Mouse (Mus musculus) intestine, embryonic 15.5 days (tissue): Measurements from ENCODE around the gene Rab43. TPM values are rescaled to one million over a fixed set of nuclear protein-coding genes. Genes with fewer than 3 reads are reported as not detected.

ENCODE experiments used
- ATAC-seq: fragments of 200-750 bp; cut with Nextera tagmentation; 2 replicates; pipeline ENCODE4 v1.8.0; 2017; ENCODE audit warnings: moderate TSS enrichment, moderate library complexity
- H3K27ac ChIP-seq: fragments of 300-500 bp; sonication (generic); 2 replicates; pipeline ENCODE4 v1.5.1; 2015; ENCODE audit warnings: mild to moderate bottlenecking, inconsistent platforms
- H3K27me3 ChIP-seq: fragments of 300-500 bp; sonication (generic); replicated peaks from 2 replicates; pipeline ENCODE4 v1.6.1; 2015; ENCODE audit warnings: inconsistent platforms
- H3K36me3 ChIP-seq: fragments of 300-500 bp; sonication (generic); 2 replicates; pipeline ENCODE4 v1.6.1; 2015; ENCODE audit warnings: inconsistent platforms
- H3K4me1 ChIP-seq: fragments of 300-500 bp; sonication (generic); replicated peaks from 2 replicates; pipeline ENCODE4 v1.6.1; 2015; ENCODE audit warnings: inconsistent platforms
- H3K4me2 ChIP-seq: fragments of 300-500 bp; sonication (generic); replicated peaks from 2 replicates; pipeline ENCODE4 v1.6.1; 2015; ENCODE audit warnings: mild to moderate bottlenecking, inconsistent platforms
- H3K4me3 ChIP-seq: fragments of 300-500 bp; sonication (generic); replicated peaks from 2 replicates; pipeline ENCODE4 v1.5.1; 2015; ENCODE audit warnings: inconsistent platforms
- H3K9ac ChIP-seq: fragments of 300-500 bp; sonication (generic); 2 replicates; pipeline ENCODE4 v1.6.1; 2015; ENCODE audit warnings: inconsistent platforms
- H3K9me3 ChIP-seq: fragments of 300-500 bp; sonication (generic); 2 replicates; pipeline ENCODE4 v1.6.1; 2016; ENCODE audit warnings: inconsistent platforms
- WGBS: fragments of 180-500 bp; shearing (Covaris S2); methylation state at CpG from one replicate; pipeline ENCODE4 v1.1.7; 2015; 5-methylcytosine and 5-hydroxymethylcytosine counted together
- polyA plus RNA-seq: library from polyadenylated mRNA; unstranded; fragments of >200 nt; fragmentation: Nextera tagmentation; extraction: Ambion mirVana; gene quantifications from 2 replicates; pipeline ENCODE4 v1.2.1, GENCODE M21; 2015

Rab43 gene
- polyA plus RNA-seq, 1 experiment from 2014 or later, result 12.2 TPM

- ATAC-seq, result 0 out of 2 replicates have a peak, but pooled peaks have one; percentile 25
- Histone ChIP-seq H3K27me3 (no peaks in the 10 kb centered on the region), H3K4me3 (no peak overlapping the region), H3K27ac (no peak overlapping the region), H3K9ac (no peak overlapping the region), H3K36me3 (no peaks in the 10 kb centered on the region), H3K4me2 (no peak overlapping the region), H3K4me1 (0 out of 2 replicates have a peak, but pooled peaks cover 3% of the 10 kb centered on the region), H3K9me3 (no peaks in the 10 kb centered on the region)
- WGBS, result 45% methylated on average over 3 of the region's 3 CpGs
These were observed 52.6 kb downstream of the Rab43 start for GRCm38 (mm10) chr6:87759404-87759803.

GRCm38 (mm10) chr6:87756896-87757295 lies 55.1 kb downstream of the Rab43 start:
- ATAC-seq, result no peak

GRCm38 (mm10) chr6:87755196-87755595 lies 56.8 kb downstream of the Rab43 start:
- Histone ChIP-seq H3K36me3 (no peaks in the 10 kb centered on the region), H3K4me2 (no peak overlapping the region), H3K9me3 (no peaks in the 10 kb centered on the region), H3K4me1 (0 out of 2 replicates have a peak, but pooled peaks cover 3% of the 10 kb centered on the region), H3K27me3 (no peaks in the 10 kb centered on the region; the same call in 1 of the 2 replicates), H3K4me3 (no peak overlapping the region), H3K9ac (no peak overlapping the region), H3K27ac (no peak overlapping the region)
- ATAC-seq, result no peak
- 91% methylated on average over 4 of the region's 4 CpGs for WGBS

More at GRCm38 (mm10) chr6:87756896-87757295, 55.1 kb downstream of the Rab43 start:
- no peak overlapping the region for H3K9ac ChIP-seq
- no peak overlapping the region for H3K27ac ChIP-seq
- no peaks in the 10 kb centered on the region for H3K36me3 ChIP-seq
- 92% methylated on average over 8 of the region's 8 CpGs for WGBS
- no peak overlapping the region for H3K4me3 ChIP-seq
- H3K27me3 ChIP-seq, result no peaks in the 10 kb centered on the region; the same call in 1 of the 2 replicates
- H3K4me2 ChIP-seq, result no peak overlapping the region
- 0 out of 2 replicates have a peak, but pooled peaks cover 3% of the 10 kb centered on the region for H3K4me1 ChIP-seq
- H3K9me3 ChIP-seq, result no peaks in the 10 kb centered on the region

- no peak overlapping the region for H3K27ac ChIP-seq
- no peak for ATAC-seq
- no peaks in the 10 kb centered on the region for H3K36me3 ChIP-seq
- no peaks in the 10 kb centered on the region for H3K9me3 ChIP-seq
- H3K9ac ChIP-seq, result no peak overlapping the region
- H3K4me2 ChIP-seq, result no peak overlapping the region
- no peaks in the 10 kb centered on the region; the same call in 1 of the 2 replicates for H3K27me3 ChIP-seq
- WGBS, result 84% methylated on average over 6 of the region's 6 CpGs
- H3K4me1 ChIP-seq, result peaks cover 5% of the 10 kb centered on the region; the same call in 1 of the 2 replicates
- no peak overlapping the region for H3K4me3 ChIP-seq
These were observed 60.4 kb downstream of the Rab43 start for GRCm38 (mm10) chr6:87751574-87751973.

- Histone ChIP-seq H3K27me3 (no peaks in the 10 kb centered on the region; the same call in 1 of the 2 replicates), H3K9ac (no peak overlapping the region), H3K36me3 (no peaks in the 10 kb centered on the region), H3K4me1 (peaks cover 8% of the 10 kb centered on the region; the same call in 1 of the 2 replicates), H3K9me3 (no peaks in the 10 kb centered on the region), H3K4me2 (no peak overlapping the region), H3K27ac (no peak overlapping the region), H3K4me3 (no peak overlapping the region)
- WGBS, result 87% methylated on average over 8 of the region's 8 CpGs
- ATAC-seq, result no peak
These were observed 61.6 kb downstream of the Rab43 start for GRCm38 (mm10) chr6:87750184-87750910.

GRCm38 (mm10) chr6:87748531-87748930 lies 63.4 kb downstream of the Rab43 start:
- peaks cover 8% of the 10 kb centered on the region; the same call in 1 of the 2 replicates for H3K4me1 ChIP-seq
- H3K9me3 ChIP-seq, result no peaks in the 10 kb centered on the region
- H3K4me2 ChIP-seq, result no peak overlapping the region
- H3K27me3 ChIP-seq, result no peaks in the 10 kb centered on the region; the same call in 1 of the 2 replicates
- H3K27ac ChIP-seq, result no peak overlapping the region
- 79% methylated on average over 6 of the region's 6 CpGs for WGBS
- H3K36me3 ChIP-seq, result no peaks in the 10 kb centered on the region
- ATAC-seq, result no peak
- no peak overlapping the region for H3K9ac ChIP-seq
- H3K4me3 ChIP-seq, result no peak overlapping the region

- Histone ChIP-seq H3K9ac (no peak overlapping the region), H3K27me3 (no peaks in the 10 kb centered on the region; the same call in 1 of the 2 replicates), H3K4me2 (no peak overlapping the region), H3K4me1 (peaks cover 8% of the 10 kb centered on the region; the same call in 1 of the 2 replicates), H3K4me3 (no peak overlapping the region), H3K9me3 (no peaks in the 10 kb centered on the region), H3K27ac (no peak overlapping the region), H3K36me3 (no peaks in the 10 kb centered on the region)
- WGBS, result 82% methylated on average over 2 of the region's 2 CpGs
- ATAC-seq, result no peak
These were observed 63.9 kb downstream of the Rab43 start for GRCm38 (mm10) chr6:87748078-87748477.

- no peak overlapping the region for H3K4me2 ChIP-seq
- no peak overlapping the region for H3K4me3 ChIP-seq
- no peak overlapping the region for H3K27ac ChIP-seq
- WGBS, result 56% methylated on average over 2 of the region's 2 CpGs
- H3K27me3 ChIP-seq, result no peaks in the 10 kb centered on the region
- no peaks in the 10 kb centered on the region for H3K36me3 ChIP-seq
- peak; percentile 51; the same call in 1 of the 2 replicates for ATAC-seq
- H3K9me3 ChIP-seq, result no peaks in the 10 kb centered on the region
- H3K4me1 ChIP-seq, result peaks cover 8% of the 10 kb centered on the region; the same call in 1 of the 2 replicates
- no peak overlapping the region for H3K9ac ChIP-seq
These were observed 65.1 kb downstream of the Rab43 start for GRCm38 (mm10) chr6:87746849-87747248.

- Histone ChIP-seq H3K4me1 (peaks cover 8% of the 10 kb centered on the region; the same call in 1 of the 2 replicates), H3K9me3 (no peaks in the 10 kb centered on the region), H3K9ac (no peak overlapping the region), H3K4me3 (no peak overlapping the region), H3K4me2 (no peak overlapping the region), H3K27ac (no peak overlapping the region), H3K36me3 (no peaks in the 10 kb centered on the region), H3K27me3 (no peaks in the 10 kb centered on the region)
- 57% methylated on average over 3 of the region's 3 CpGs for WGBS
- ATAC-seq, result no peak
These were observed 65.9 kb downstream of the Rab43 start for GRCm38 (mm10) chr6:87746059-87746458.

GRCm38 (mm10) chr6:87745301-87745700 lies 66.7 kb downstream of the Rab43 start:
- WGBS, result 32% methylated on average over 1 of the region's 1 CpGs
- no peaks in the 10 kb centered on the region for H3K27me3 ChIP-seq
- H3K27ac ChIP-seq, result no peak overlapping the region
- H3K9me3 ChIP-seq, result no peaks in the 10 kb centered on the region
- H3K4me3 ChIP-seq, result no peak overlapping the region
- no peaks in the 10 kb centered on the region for H3K36me3 ChIP-seq
- H3K4me2 ChIP-seq, result no peak overlapping the region
- no peak for ATAC-seq
- H3K9ac ChIP-seq, result no peak overlapping the region
- peaks cover 8% of the 10 kb centered on the region; the same call in 1 of the 2 replicates for H3K4me1 ChIP-seq

- H3K4me3 ChIP-seq, result no peak overlapping the region
- no peak for ATAC-seq
- H3K4me1 ChIP-seq, result peaks cover 8% of the 10 kb centered on the region; the same call in 1 of the 2 replicates
- H3K9ac ChIP-seq, result no peak overlapping the region
- no peak overlapping the region for H3K4me2 ChIP-seq
- no peaks in the 10 kb centered on the region for H3K27me3 ChIP-seq
- WGBS, result 86% methylated on average over 3 of the region's 3 CpGs
- H3K36me3 ChIP-seq, result no peaks in the 10 kb centered on the region
- H3K27ac ChIP-seq, result no peak overlapping the region
- H3K9me3 ChIP-seq, result no peaks in the 10 kb centered on the region
These were observed 67.3 kb downstream of the Rab43 start for GRCm38 (mm10) chr6:87744632-87745031.

- Histone ChIP-seq H3K9ac (no peak overlapping the region), H3K4me1 (peaks cover 8% of the 10 kb centered on the region; the same call in 1 of the 2 replicates), H3K4me3 (no peak overlapping the region), H3K27ac (no peak overlapping the region), H3K9me3 (no peaks in the 10 kb centered on the region), H3K27me3 (no peaks in the 10 kb centered on the region), H3K4me2 (no peak overlapping the region), H3K36me3 (no peaks in the 10 kb centered on the region)
- no peak for ATAC-seq
- WGBS, result 79% methylated on average over 5 of the region's 5 CpGs
These were observed 68.7 kb downstream of the Rab43 start for GRCm38 (mm10) chr6:87743281-87743680.
